Mouse (Mus musculus) liver, postnatal 0 days (tissue): Measurements from ENCODE around the gene Hes6.

Experiments
- CTCF ChIP-seq: sonication (generic); IDR thresholded peaks from 2 replicates; pipeline ENCODE4 v1.5.1; 2016; ENCODE audit warnings: antibody characterized with exemption, low read depth
- EP300 ChIP-seq: IDR thresholded peaks from 2 replicates; pipeline ENCODE4 v1.6.1; 2016; ENCODE audit warnings: antibody characterized with exemption, low read depth, mild to moderate bottlenecking

DNA sequence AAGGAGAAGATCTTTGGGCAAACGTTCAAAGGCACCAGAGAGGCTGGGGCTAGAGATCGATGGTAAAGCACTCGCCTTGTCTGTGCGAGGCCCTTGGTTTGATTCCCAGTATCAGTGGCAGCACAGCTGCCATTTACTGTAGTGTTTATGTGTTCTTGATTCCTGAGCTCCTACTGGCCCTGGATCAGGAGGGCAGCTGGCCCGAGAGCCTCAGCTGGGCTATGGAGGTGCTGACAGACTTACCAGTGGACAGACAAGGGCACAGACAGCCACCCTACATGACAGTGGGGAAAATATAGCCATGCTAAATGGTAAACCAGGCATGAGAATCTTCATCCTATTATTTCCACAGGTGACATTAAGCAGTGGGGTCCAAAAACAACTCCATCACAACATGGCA is 37.0 kb upstream of the Hes6 start:
- TF ChIP-seq CTCF (no peak), EP300 (no peak)
